Mouse (Mus musculus) activated CD4-positive, CD25-positive, alpha-beta regulatory T cell (primary cell): ENCODE data around the gene Casp3. TPM values are rescaled to one million over a fixed set of nuclear protein-coding genes. Genes with fewer than 3 reads are reported as not detected.

Experiments
- polyA plus RNA-seq, 2 experiments: library from polyadenylated mRNA; unstranded; fragments of 100-300 nt; shearing (Covaris generic); gene quantifications; one replicate each; pipeline ENCODE4 v1.2.1; 2017

The Casp3 gene
- polyA plus RNA-seq = 100 to 1,000 TPM in 1 of 2 experiments, 10 to 100 TPM in 1; 62.8 to 114 TPM

DNA sequence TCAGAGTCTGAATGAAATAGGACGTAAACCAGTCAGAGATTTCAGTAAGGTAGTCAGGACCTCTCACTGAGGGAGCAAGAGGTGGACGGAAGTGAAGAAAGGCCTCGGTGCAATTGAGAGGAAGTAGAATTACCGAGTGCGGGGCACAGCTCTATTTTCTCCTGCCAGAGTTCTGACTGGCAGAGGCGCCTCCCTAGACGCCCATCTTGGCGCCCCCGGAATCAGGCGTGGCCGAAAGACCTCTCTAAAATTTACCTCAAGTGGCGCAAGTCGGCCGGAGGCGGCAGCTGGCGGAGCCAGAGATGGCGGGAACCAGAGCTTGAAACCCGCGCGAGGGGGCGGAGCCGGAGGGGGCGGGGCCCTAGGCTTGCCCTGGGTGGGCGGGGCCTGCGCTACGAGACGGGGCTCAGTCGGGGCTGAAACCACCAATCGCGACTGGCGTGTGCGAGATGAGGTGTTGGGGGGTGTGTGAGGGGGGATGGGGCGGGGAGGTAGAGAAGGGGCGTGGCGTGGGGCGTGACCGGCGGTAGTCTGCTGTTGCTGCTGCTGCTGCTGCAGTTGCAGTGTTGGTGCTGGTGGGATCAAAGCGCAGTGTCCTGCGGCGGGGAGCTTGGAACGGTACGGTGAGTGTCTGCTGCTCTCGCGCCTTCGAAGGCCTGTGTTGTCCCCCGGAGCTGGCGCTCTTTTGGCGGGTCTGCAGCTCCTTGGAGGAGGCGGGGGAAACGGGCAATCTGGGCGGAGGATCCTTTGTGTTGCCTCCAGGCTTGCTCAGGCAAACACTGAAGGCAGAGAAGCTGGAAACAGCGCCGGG lies at the start of gene Casp3, which contains the start of gene Primpol:
TSS of gene Casp3 (plus strand) at position 413 of the 811 bp plus-strand sequence.
TSS of gene Primpol (minus strand) at position 334 of the 811 bp plus-strand sequence.

Other genes starting within 250 kb of the Casp3 start
- 10 to 100 TPM in 1 of 2 experiments, 1 to 10 TPM in 1; 9.5 to 18.1 TPM for gene Acsl1, start 146.3 kb upstream of the Casp3 start, polyA plus RNA-seq
- gene Cenpu, start 65.3 kb upstream of the Casp3 start, polyA plus RNA-seq = 1 to 10 TPM; 5.1 to 8.4 TPM
- gene Primpol, start 79 bp upstream of the Casp3 start, polyA plus RNA-seq = 10 to 100 TPM; 26.8 to 29.9 TPM
- gene Irf2, start 122.4 kb downstream of the Casp3 start, polyA plus RNA-seq = 100 to 1,000 TPM; 181 to 201 TPM